Mouse (Mus musculus) midbrain, embryonic 14.5 days (tissue): ENCODE data around the gene Slc16a9. TPM values are rescaled to one million over a fixed set of nuclear protein-coding genes. Genes with fewer than 3 reads are reported as not detected.

Experiments used
- ATAC-seq: fragments of 200-750 bp; cut with Nextera tagmentation; 2 replicates; pipeline ENCODE4 v1.8.0; 2017; ENCODE audit warnings: moderate number of reproducible peaks, moderate library complexity; ENCODE audit not compliant: low FRiP score, low TSS enrichment
- DNase-seq: peaks from one replicate; pipeline ENCODE4 v3.0.0-alpha.2; 2015
- H3K27ac ChIP-seq: fragments of 300-500 bp; sonication (generic); replicated peaks from 2 replicates; pipeline ENCODE4 v1.5.1; 2014; ENCODE audit warnings: mild to moderate bottlenecking, low read depth, low read length, moderate library complexity
- H3K27me3 ChIP-seq: fragments of 300-500 bp; sonication (generic); 2 replicates; pipeline ENCODE4 v1.6.1; 2014; ENCODE audit warnings: low read length, control low read depth, mixed read lengths; ENCODE audit not compliant: control insufficient read depth, insufficient read depth
- H3K36me3 ChIP-seq: fragments of 300-500 bp; sonication (generic); 2 replicates; pipeline ENCODE4 v1.6.1; 2014; ENCODE audit warnings: low read length, control low read depth; ENCODE audit not compliant: control insufficient read depth, insufficient read depth
- H3K4me1 ChIP-seq: fragments of 300-500 bp; sonication (generic); 2 replicates; pipeline ENCODE4 v1.6.1; 2014; ENCODE audit warnings: mild to moderate bottlenecking, antibody characterized with exemption, low read length, control low read depth; ENCODE audit not compliant: control insufficient read depth, insufficient read depth
- H3K4me2 ChIP-seq: fragments of 300-500 bp; sonication (generic); 2 replicates; pipeline ENCODE4 v1.6.1; 2014; ENCODE audit warnings: mild to moderate bottlenecking, low read length, moderate library complexity
- H3K4me3 ChIP-seq: fragments of 300-500 bp; sonication (generic); replicated peaks from 2 replicates; pipeline ENCODE4 v1.5.1; 2014; ENCODE audit warnings: low read depth, low read length
- H3K9ac ChIP-seq: fragments of 300-500 bp; sonication (generic); replicated peaks from 2 replicates; pipeline ENCODE4 v1.6.1; 2014; ENCODE audit warnings: mild to moderate bottlenecking, low read length, moderate library complexity
- H3K9me3 ChIP-seq: fragments of 300-500 bp; sonication (generic); 2 replicates; pipeline ENCODE4 v1.6.1; 2016; ENCODE audit warnings: low read length, control low read depth, mixed read lengths; ENCODE audit not compliant: control insufficient read depth
- WGBS: fragments of 180-500 bp; shearing (Covaris S2); extraction: QIAGEN DNeasy Blood & Tissue Kit; methylation state at CpG from one replicate; pipeline ENCODE4 v1.1.7; 2014; 5-methylcytosine and 5-hydroxymethylcytosine counted together
- polyA plus RNA-seq: library from polyadenylated mRNA; unstranded; fragments of >200 nt; fragmentation: Nextera tagmentation; extraction: Ambion mirVana; gene quantifications from 2 replicates; pipeline ENCODE4 v1.2.1, GENCODE M21; 2014

The Slc16a9 gene
- polyA plus RNA-seq, 1 experiment from 2014 or later, result 1.1 TPM

DNA sequence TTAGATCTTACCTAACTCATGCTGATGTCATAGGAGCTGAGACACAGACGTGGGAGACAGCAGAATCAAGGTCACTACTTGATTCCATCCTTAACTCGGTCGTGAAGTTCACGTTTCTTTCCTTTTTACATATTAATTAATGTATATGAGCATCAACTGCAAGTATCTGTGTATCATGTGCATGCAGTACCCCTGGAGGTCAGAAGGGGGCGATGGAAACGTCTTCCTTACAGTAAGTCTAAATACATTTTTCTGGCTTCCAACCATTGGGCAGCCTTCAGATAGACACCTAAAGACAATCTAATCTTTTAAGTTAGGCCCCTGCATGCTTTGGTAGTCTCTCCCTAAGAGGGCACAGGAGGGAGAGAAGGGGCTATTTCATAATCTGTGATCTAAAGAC lies 58.3 kb downstream of the Slc16a9 start:
- ATAC-seq (no peak), DNase-seq (peak; percentile 20)
- Histone ChIP-seq H3K4me1 (no peaks in the 10 kb centered on the region), H3K4me3 (no peak overlapping the region), H3K27me3 (no peaks in the 10 kb centered on the region), H3K27ac (no peak overlapping the region), H3K9me3 (no peaks in the 10 kb centered on the region), H3K9ac (no peak overlapping the region), H3K36me3 (no peaks in the 10 kb centered on the region), H3K4me2 (no peak overlapping the region)
- WGBS, result 87% methylated on average over 6 of the region's 6 CpGs

DNA sequence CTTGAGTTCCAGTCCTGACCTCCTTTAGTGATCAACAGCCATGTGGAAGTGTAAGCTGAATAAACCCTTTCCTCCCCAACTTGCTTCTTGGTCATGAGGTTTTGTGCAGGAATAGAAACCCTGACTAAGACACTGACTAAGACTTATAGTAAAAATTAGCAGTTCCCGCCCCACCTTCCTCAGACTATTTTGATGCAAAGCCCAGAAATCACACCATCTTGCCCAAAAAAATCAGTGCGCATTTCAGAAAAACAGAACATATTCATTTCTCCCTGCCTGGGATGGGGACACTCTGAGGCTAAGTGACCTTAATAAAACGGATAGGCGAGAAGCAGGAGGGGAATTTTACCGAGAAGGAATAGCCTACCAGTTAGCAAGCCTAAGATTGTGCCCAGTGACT lies 60.8 kb downstream of the Slc16a9 start:
- H3K27me3 ChIP-seq, result no peaks in the 10 kb centered on the region
- H3K4me1 ChIP-seq, result no peaks in the 10 kb centered on the region
- no peak overlapping the region for H3K27ac ChIP-seq
- 86% methylated on average over 5 of the region's 5 CpGs for WGBS
- H3K9ac ChIP-seq, result no peak overlapping the region
- H3K9me3 ChIP-seq, result no peaks in the 10 kb centered on the region
- DNase-seq, result no peak
- no peak overlapping the region for H3K4me3 ChIP-seq
- H3K4me2 ChIP-seq, result no peak overlapping the region
- no peak for ATAC-seq
- H3K36me3 ChIP-seq, result no peaks in the 10 kb centered on the region

DNA sequence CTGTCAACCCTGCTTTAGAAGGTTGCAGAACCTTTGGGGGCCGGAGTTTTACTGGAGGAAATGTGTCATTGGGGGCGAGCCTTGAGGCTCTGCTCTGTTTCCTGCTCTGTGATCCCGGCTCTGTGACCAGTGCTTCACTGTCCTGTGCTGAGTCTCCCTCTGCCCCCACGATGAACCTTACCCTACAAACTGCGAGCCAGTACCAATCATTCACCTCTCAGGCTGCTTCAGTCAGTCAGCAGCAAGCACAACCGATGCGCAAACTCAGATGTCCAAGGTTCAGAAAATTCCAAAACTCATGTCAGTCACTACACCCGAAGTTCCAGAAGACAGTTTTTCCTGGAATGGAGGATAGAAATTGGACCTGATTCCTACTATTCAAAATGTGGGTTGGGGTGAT lies 64.5 kb downstream of the Slc16a9 start:
- no peak overlapping the region for H3K9ac ChIP-seq
- H3K27ac ChIP-seq, result no peak overlapping the region
- DNase-seq (no peak), ATAC-seq (no peak)
- H3K27me3 ChIP-seq, result no peaks in the 10 kb centered on the region
- H3K4me2 ChIP-seq, result no peak overlapping the region
- H3K9me3 ChIP-seq, result no peaks in the 10 kb centered on the region
- no peaks in the 10 kb centered on the region for H3K4me1 ChIP-seq
- 92% methylated on average over 8 of the region's 8 CpGs for WGBS
- H3K36me3 ChIP-seq, result no peaks in the 10 kb centered on the region
- H3K4me3 ChIP-seq, result no peak overlapping the region

DNA sequence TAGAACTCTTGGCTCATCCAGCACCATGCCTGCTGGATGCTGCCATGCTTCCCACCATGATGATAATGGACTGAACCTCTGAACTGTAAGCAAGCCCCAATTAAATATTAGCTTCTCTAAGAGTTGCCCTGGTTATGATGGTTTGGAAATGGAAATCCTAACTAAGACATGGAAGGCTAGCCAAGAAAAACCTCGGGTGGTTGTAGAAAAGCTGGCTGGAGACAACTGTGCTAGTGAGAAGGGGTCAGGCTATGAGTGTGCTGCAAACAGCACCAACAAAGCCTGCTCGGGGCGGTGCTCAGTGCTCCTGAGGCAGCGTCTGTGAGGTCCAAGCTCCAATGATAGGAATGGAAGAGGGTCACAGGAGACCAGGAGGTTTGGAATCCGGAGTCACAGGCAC lies 65.7 kb downstream of the Slc16a9 start:
- Histone ChIP-seq H3K4me2 (no peak overlapping the region), H3K27ac (no peak overlapping the region), H3K9ac (no peak overlapping the region), H3K4me1 (no peaks in the 10 kb centered on the region), H3K27me3 (no peaks in the 10 kb centered on the region), H3K4me3 (no peak overlapping the region), H3K36me3 (no peaks in the 10 kb centered on the region), H3K9me3 (no peaks in the 10 kb centered on the region)
- DNase-seq (no peak), ATAC-seq (no peak)
- WGBS, result 84% methylated on average over 5 of the region's 5 CpGs

DNA sequence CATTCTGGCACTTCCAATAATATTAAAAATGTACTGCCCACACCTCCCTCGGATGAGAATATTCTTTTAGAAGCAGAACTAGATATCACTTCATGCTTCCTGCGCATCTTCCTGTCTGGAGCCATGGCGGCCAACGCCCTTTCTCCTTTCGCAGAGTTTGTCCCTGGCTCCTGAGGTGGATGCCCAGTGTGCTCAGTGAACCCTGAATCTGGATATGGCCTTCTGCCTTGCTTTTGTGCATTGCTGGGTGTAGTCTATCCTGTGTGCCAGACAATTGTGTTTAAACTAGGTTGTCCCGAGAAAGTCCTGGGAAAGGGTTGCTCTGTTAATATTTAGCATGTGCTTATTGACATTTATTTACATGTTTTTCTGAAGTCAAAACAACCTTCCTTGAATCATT lies 71.0 kb downstream of the Slc16a9 start:
- Histone ChIP-seq H3K9ac (no peak overlapping the region), H3K27me3 (no peaks in the 10 kb centered on the region), H3K4me2 (no peak overlapping the region), H3K9me3 (no peaks in the 10 kb centered on the region), H3K27ac (no peak overlapping the region), H3K4me1 (no peaks in the 10 kb centered on the region), H3K36me3 (no peaks in the 10 kb centered on the region), H3K4me3 (no peak overlapping the region)
- WGBS, result 93% methylated on average over 6 of the region's 6 CpGs
- no peak for DNase-seq
- no peak for ATAC-seq

DNA sequence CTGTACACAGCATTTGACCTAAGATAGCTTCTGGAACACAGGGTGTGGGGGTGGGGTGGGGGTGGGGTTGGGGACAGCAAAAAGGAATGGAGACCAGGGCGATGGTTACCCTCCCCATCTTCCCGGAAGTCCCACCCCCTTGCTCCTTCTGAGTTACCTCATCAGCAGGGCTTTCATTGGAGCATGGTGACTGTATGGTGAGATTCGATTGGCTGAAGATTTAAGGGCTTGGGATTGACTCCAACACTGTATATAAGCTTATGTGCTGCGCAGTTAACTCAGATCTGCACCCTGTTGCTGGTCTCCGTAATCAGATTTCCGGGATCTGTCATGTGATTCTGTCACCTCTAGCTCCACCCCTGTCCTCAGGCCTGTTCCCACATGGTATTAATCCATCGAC lies 72.0 kb downstream of the Slc16a9 start:
- ATAC-seq, result no peak

DNA sequence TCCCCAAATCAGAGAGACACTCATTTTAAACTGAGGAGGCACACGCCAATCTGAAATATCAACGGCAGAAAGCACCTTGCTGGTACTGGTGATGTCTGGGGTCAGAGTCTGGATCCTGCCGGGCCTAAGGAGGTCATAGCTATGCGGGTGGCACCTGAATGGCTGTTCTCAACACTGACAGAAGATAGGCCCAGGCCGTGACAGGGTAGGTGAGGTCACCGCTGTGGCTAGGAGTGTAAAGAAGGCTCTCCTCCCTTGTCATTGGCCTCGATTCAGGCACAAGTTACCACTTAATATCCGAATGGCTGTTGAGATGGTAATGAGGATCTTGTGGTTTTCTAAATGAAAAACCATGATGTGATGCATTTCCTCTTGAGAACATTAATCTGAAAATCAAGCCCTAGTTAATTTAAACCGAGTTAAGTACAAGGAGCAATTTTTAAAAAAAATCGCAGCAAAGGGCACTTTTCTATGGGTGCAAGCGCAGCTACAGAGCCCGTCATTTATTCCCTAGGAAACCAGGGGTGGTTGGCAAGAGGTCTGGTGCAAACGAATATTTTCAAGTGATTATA lies 72.6 kb downstream of the Slc16a9 start:
- no peak for ATAC-seq
- H3K9ac ChIP-seq, result no peak overlapping the region
- 81% methylated on average over 13 of the region's 13 CpGs for WGBS
- H3K27me3 ChIP-seq, result no peaks in the 10 kb centered on the region
- no peak for DNase-seq
- H3K4me3 ChIP-seq, result no peak overlapping the region
- no peaks in the 10 kb centered on the region for H3K4me1 ChIP-seq
- H3K36me3 ChIP-seq, result no peaks in the 10 kb centered on the region
- H3K4me2 ChIP-seq, result no peak overlapping the region
- H3K9me3 ChIP-seq, result no peaks in the 10 kb centered on the region
- H3K27ac ChIP-seq, result no peak overlapping the region

More for the DNA sequence above, 72.0 kb downstream of the Slc16a9 start:
- Histone ChIP-seq H3K27ac (no peak overlapping the region), H3K36me3 (no peaks in the 10 kb centered on the region), H3K9me3 (no peaks in the 10 kb centered on the region), H3K27me3 (no peaks in the 10 kb centered on the region), H3K4me3 (no peak overlapping the region), H3K4me1 (no peaks in the 10 kb centered on the region), H3K9ac (no peak overlapping the region), H3K4me2 (no peak overlapping the region)
- 88% methylated on average over 7 of the region's 7 CpGs for WGBS
- no peak for DNase-seq

DNA sequence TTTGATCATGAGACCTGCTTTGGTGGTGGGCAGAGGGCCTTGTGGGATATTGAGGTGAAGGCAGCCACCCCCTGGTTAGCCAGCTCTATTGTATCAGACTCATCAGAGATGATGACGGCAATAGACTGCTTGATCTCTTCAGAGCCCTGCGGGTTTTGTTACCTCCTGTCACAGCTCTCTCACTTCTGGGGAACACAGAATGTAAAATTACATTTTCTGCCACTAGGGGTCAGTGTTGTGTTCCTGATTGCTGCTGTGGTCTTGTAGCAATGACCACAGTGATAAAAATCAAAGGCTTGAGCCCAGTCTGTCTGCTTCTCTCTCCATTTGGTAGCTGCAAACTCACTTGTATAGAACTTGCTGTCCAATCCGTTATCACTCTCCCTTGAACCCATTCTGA lies 73.7 kb downstream of the Slc16a9 start:
- Histone ChIP-seq H3K27ac (no peak overlapping the region), H3K4me2 (no peak overlapping the region), H3K9me3 (no peaks in the 10 kb centered on the region), H3K4me1 (no peaks in the 10 kb centered on the region), H3K27me3 (no peaks in the 10 kb centered on the region), H3K9ac (no peak overlapping the region), H3K4me3 (no peak overlapping the region), H3K36me3 (no peaks in the 10 kb centered on the region)
- peak; percentile 93 for DNase-seq
- peak; percentile 74 for ATAC-seq
- WGBS, result 7% methylated on average over 3 of the region's 3 CpGs

DNA sequence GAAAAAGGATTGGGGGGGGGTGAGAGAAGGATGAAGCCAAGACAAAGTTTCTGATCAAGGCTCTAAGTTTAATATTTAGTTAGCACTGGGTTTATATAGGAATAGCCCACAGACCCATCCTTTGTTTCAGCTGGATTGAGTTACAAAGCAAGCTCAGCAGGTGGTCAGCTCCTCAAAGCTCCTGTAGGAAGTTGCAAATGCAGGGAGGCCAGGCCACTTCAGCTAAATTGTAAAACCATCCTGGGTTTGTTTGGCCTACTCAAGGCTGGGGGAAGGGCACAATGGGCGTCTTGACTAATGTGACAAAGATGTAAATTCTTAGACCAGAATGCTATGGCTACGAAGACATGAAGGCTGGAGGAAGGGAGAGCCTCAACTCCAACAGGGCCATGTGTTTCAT lies 80.6 kb downstream of the Slc16a9 start:
- no peak for DNase-seq
- Histone ChIP-seq H3K27ac (no peak overlapping the region), H3K9me3 (no peaks in the 10 kb centered on the region), H3K4me2 (no peak overlapping the region), H3K9ac (no peak overlapping the region), H3K4me3 (no peak overlapping the region), H3K36me3 (no peaks in the 10 kb centered on the region), H3K27me3 (no peaks in the 10 kb centered on the region), H3K4me1 (no peaks in the 10 kb centered on the region; the same call in 1 of the 2 replicates)
- no peak for ATAC-seq
- WGBS, result 24% methylated on average over 2 of the region's 2 CpGs
